Mouse (Mus musculus): ENCODE results near the gene Met. TPM values are rescaled to one million over a fixed set of nuclear protein-coding genes. Genes with fewer than 3 reads are reported as not detected.

The Met gene
- polyA plus RNA-seq, 2 experiments, result 4.3 to 5.9 TPM

DNA sequence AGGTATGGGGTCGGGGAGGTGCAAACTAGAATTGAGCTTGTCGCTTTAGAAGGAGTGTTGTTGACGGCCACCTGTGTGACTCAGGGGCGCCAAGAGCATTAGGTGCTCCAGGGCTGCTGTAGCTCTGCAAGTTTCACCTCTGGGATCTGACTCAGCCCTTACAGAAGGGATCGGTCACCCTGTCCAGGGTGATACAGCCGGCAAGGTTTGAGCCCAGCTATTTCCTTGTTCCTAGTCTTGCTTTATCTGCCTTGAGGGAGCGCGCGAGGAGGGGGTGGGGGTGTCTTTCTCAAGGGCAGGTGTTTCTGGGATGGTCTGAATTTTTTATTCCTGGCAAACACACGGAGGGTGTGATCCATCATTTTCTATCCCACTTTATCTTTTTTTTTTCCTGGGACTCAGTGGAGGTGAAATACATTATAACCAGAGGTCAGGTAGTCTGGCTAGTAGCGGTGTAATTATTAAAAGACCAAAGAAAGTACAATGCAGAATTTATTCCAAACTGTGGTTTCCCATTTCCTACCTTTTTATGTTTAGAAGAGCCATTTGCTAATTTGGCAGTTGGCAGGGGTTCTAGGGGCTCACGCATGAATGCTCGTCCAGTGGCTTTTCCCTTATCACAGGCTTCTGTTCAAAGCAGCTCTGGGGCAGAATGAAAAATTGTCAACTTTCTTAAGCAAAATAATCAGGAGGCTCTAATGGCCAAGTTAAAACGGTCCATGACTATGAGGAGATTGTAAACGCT, 853 bp downstream of the Met start:
- Histone ChIP-seq H3K4me1 (ENCODE audit: control insufficient read depth, insufficient read depth, low read length) (peaks cover 5% of the 10 kb centered on the region; the same call in 1 of the 2 replicates), H3K4me2 (replicated peaks; ENCODE audit: low read depth, low read length, severe bottlenecking) (peak overlapping the region; percentile 96), H3K4me3 (replicated peaks; ENCODE audit: low read length) (peak overlapping the region; percentile 65), H3K27me3 (ENCODE audit: control insufficient read depth, insufficient read depth, low read length) (peaks cover 24% of the 10 kb centered on the region), H3K27ac (replicated peaks; ENCODE audit: low read depth, low read length) (no peak overlapping the region), H3K9ac (ENCODE audit: low read depth, low read length, severe bottlenecking) (peak overlapping the region; percentile 63), H3K36me3 (ENCODE audit: control insufficient read depth, insufficient read depth, low read length) (no peaks in the 10 kb centered on the region), H3K9me3 (ENCODE audit: control insufficient read depth, low read length) (no peaks in the 10 kb centered on the region)
- WGBS, result 9% methylated on average over 15 of the region's 15 CpGs
- TF ChIP-seq POLR2A (IDR thresholded peaks at IDR 0.05; ENCODE audit: borderline replicate concordance, extremely low read depth, insufficient read depth, insufficient read length), result no peak
- DNase-seq (ENCODE audit: low spot score), result no peak
- peak; percentile 18; the same call in 1 of the 2 replicates for ATAC-seq (ENCODE audit: low FRiP score, low read depth)

DNA sequence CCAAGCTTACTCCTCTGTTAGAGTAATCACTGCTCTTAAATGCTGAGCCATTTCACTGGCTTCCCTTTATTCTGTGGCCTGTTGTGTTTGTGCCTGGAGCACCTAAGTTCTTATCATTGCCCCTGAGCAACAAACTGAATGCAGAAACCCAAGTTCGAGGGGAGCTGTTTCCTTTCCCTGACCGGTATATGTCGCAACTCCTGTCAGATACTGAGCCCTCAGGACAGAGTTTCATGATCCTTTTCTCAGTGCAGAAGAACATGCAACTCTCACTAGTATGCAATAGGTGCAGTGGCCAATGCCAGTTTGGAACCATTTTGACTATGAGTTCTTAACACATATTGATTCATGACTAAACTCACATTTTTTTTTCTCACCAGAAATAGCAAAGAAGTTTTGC, 2.9 kb downstream of the Met start:
- no peak overlapping the region for H3K27ac ChIP-seq (replicated peaks; ENCODE audit: low read depth, low read length)
- H3K27me3 ChIP-seq (ENCODE audit: control insufficient read depth, insufficient read depth, low read length), result peaks cover 24% of the 10 kb centered on the region
- no peak for DNase-seq (ENCODE audit: low spot score)
- no peak overlapping the region for H3K9ac ChIP-seq (ENCODE audit: low read depth, low read length, severe bottlenecking)
- H3K4me1 ChIP-seq (ENCODE audit: control insufficient read depth, insufficient read depth, low read length), result peaks cover 5% of the 10 kb centered on the region; the same call in 1 of the 2 replicates
- no peaks in the 10 kb centered on the region for H3K36me3 ChIP-seq (ENCODE audit: control insufficient read depth, insufficient read depth, low read length)
- no peaks in the 10 kb centered on the region for H3K9me3 ChIP-seq (ENCODE audit: control insufficient read depth, low read length)
- WGBS, result 72% methylated on average over 3 of the region's 3 CpGs
- no peak for TF ChIP-seq POLR2A (IDR thresholded peaks at IDR 0.05; ENCODE audit: borderline replicate concordance, extremely low read depth, insufficient read depth, insufficient read length)
- no peak overlapping the region for H3K4me3 ChIP-seq (replicated peaks; ENCODE audit: low read length)
- no peak overlapping the region for H3K4me2 ChIP-seq (replicated peaks; ENCODE audit: low read depth, low read length, severe bottlenecking)
- ATAC-seq (ENCODE audit: low FRiP score, low read depth), result no peak

- Histone ChIP-seq H3K9ac (ENCODE audit: low read depth, low read length, severe bottlenecking) (no peak overlapping the region), H3K9me3 (ENCODE audit: control insufficient read depth, low read length) (no peaks in the 10 kb centered on the region), H3K27ac (replicated peaks; ENCODE audit: low read depth, low read length) (no peak overlapping the region), H3K4me3 (replicated peaks; ENCODE audit: low read length) (no peak overlapping the region), H3K36me3 (ENCODE audit: control insufficient read depth, insufficient read depth, low read length) (no peaks in the 10 kb centered on the region), H3K4me2 (replicated peaks; ENCODE audit: low read depth, low read length, severe bottlenecking) (no peak overlapping the region), H3K4me1 (ENCODE audit: control insufficient read depth, insufficient read depth, low read length) (peaks cover 4% of the 10 kb centered on the region; the same call in 1 of the 2 replicates), H3K27me3 (ENCODE audit: control insufficient read depth, insufficient read depth, low read length) (peaks cover 20% of the 10 kb centered on the region)
- WGBS, result 83% methylated on average over 5 of the region's 5 CpGs
- ATAC-seq (ENCODE audit: low FRiP score, low read depth) (no peak), DNase-seq (ENCODE audit: low spot score) (no peak)
- no peak for TF ChIP-seq POLR2A (IDR thresholded peaks at IDR 0.05; ENCODE audit: borderline replicate concordance, extremely low read depth, insufficient read depth, insufficient read length)
These were observed 5.4 kb downstream of the Met start for GRCm38 (mm10) chr6:17468993-17469392.

- no peak overlapping the region for H3K9ac ChIP-seq (ENCODE audit: low read depth, low read length, severe bottlenecking)
- no peaks in the 10 kb centered on the region for H3K36me3 ChIP-seq (ENCODE audit: control insufficient read depth, insufficient read depth, low read length)
- H3K9me3 ChIP-seq (ENCODE audit: control insufficient read depth, low read length), result no peaks in the 10 kb centered on the region
- H3K4me3 ChIP-seq (replicated peaks; ENCODE audit: low read length), result no peak overlapping the region
- ATAC-seq (ENCODE audit: low FRiP score, low read depth), result no peak
- no peaks in the 10 kb centered on the region for H3K4me1 ChIP-seq (ENCODE audit: control insufficient read depth, insufficient read depth, low read length)
- DNase-seq (ENCODE audit: low spot score), result no peak
- WGBS, result 87% methylated on average over 3 of the region's 3 CpGs
- H3K4me2 ChIP-seq (replicated peaks; ENCODE audit: low read depth, low read length, severe bottlenecking), result no peak overlapping the region
- H3K27me3 ChIP-seq (ENCODE audit: control insufficient read depth, insufficient read depth, low read length), result no peaks in the 10 kb centered on the region
- no peak overlapping the region for H3K27ac ChIP-seq (replicated peaks; ENCODE audit: low read depth, low read length)
- no peak for TF ChIP-seq POLR2A (IDR thresholded peaks at IDR 0.05; ENCODE audit: borderline replicate concordance, extremely low read depth, insufficient read depth, insufficient read length)
These were observed 9.5 kb downstream of the Met start for GRCm38 (mm10) chr6:17473128-17473527.

- ATAC-seq (ENCODE audit: low FRiP score, low read depth) (no peak), DNase-seq (ENCODE audit: low spot score) (no peak)
- no peaks in the 10 kb centered on the region for H3K36me3 ChIP-seq (ENCODE audit: control insufficient read depth, insufficient read depth, low read length)
- no peaks in the 10 kb centered on the region for H3K4me1 ChIP-seq (ENCODE audit: control insufficient read depth, insufficient read depth, low read length)
- WGBS, result 89% methylated on average over 1 of the region's 1 CpGs
- H3K4me2 ChIP-seq (replicated peaks; ENCODE audit: low read depth, low read length, severe bottlenecking), result no peak overlapping the region
- no peak overlapping the region for H3K9ac ChIP-seq (ENCODE audit: low read depth, low read length, severe bottlenecking)
- no peak overlapping the region for H3K27ac ChIP-seq (replicated peaks; ENCODE audit: low read depth, low read length)
- H3K27me3 ChIP-seq (ENCODE audit: control insufficient read depth, insufficient read depth, low read length), result no peaks in the 10 kb centered on the region
- no peak overlapping the region for H3K4me3 ChIP-seq (replicated peaks; ENCODE audit: low read length)
- TF ChIP-seq POLR2A (IDR thresholded peaks at IDR 0.05; ENCODE audit: borderline replicate concordance, extremely low read depth, insufficient read depth, insufficient read length), result no peak
- no peaks in the 10 kb centered on the region for H3K9me3 ChIP-seq (ENCODE audit: control insufficient read depth, low read length)
These were observed 14.2 kb downstream of the Met start for GRCm38 (mm10) chr6:17477823-17478222.
